Mouse (Mus musculus) common myeloid progenitor, adult 5-6 weeks (primary cell): ENCODE measurements around the gene Lck. TPM values are rescaled to one million over a fixed set of nuclear protein-coding genes. Genes with fewer than 3 reads are reported as not detected.

Experiments used
- ATAC-seq: replicated peaks from 2 replicates; pipeline ENCODE4 v1.8.0; 2016; ENCODE audit warnings: low read depth, mild to moderate bottlenecking, moderate TSS enrichment, inconsistent platforms; ENCODE audit not compliant: poor library complexity, severe bottlenecking
- total RNA-seq: library from RNA; stranded (forward); fragments of 200-1000, 187-1606 nt; gene quantifications from 2 replicates; pipeline ENCODE4 v1.2.3, GENCODE M21; 2017

Gene Lck
- total RNA-seq, 1 experiment from 2014 or later: 17.5 TPM

DNA sequence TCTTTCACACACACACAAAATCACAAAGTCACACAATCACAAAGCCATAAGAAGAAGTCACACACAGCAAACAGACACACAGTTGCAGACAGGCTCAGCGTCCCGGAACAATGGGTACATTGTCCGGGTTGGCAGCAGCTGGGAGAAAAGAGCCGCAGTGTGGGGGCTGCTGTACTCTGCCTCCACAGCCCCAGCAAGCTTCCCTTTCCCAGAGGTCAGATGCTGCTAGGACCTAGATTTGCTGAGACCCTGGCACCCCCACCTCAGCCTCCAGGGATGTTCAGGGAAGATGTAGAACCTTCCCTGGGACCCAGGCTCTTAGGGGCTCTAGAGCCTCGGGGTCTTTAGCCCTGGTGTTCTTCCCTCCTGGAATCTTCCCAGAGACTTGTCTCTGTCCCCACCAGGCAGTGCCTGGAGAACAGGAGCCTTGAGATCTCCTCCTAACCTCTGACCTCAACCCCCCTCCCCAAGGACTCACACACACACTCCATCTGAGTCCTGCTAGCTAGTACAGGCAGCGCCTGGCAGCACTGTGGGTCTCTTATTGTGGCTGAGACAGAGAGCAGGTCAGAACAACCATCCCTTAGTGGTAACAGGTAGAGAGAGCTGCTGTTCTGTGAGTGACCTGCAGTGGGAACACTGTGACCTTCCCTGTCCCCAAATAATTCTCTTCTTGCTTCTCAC, 61.9 kb downstream of the Lck start:
- no peak for ATAC-seq

GRCm38 (mm10) chr4:129510723-129511412, 62.6 kb downstream of the Lck start:
- no peak for ATAC-seq

GRCm38 (mm10) chr4:129509650-129510049, 63.8 kb downstream of the Lck start:
- ATAC-seq: no peak

DNA sequence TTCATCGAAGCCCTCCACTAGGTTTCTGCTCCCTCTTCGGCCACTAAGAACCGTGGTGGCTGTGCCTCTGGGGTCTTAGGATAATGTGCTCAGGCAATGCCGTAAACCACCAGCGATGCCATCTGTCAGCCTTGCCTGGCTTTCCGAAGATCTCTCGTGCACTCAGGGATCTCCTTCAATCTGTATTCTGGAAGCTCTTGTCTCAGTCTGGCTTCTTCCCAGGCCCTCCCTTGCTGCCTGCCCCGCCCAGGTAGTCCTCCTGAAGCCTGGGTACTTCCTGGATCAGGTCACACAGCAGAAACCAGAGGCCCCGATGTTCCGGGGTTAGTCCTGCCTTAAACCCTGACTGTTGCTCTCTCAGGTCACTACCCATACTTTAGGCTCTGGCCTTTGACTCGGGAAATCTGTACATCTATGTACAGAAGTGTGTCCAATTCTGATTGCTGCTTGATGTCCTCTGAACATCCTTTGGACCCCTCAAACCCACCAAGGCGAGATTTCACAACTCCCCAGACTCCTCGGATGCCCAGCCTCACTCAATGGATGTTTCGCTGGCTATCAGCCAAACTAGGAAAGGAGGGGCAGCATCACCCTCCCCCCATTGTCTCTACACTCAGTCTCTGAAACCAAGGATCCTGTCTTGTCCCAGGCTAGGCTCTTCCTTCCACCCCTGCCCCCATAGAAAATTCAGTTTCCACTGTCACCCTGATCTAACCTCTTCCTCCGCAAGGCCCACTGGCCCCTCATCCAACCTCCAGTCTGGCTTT, 64.4 kb downstream of the Lck start:
- no peak for ATAC-seq

- no peak for ATAC-seq
These were observed 65.3 kb downstream of the Lck start for GRCm38 (mm10) chr4:129508237-129508515.

DNA sequence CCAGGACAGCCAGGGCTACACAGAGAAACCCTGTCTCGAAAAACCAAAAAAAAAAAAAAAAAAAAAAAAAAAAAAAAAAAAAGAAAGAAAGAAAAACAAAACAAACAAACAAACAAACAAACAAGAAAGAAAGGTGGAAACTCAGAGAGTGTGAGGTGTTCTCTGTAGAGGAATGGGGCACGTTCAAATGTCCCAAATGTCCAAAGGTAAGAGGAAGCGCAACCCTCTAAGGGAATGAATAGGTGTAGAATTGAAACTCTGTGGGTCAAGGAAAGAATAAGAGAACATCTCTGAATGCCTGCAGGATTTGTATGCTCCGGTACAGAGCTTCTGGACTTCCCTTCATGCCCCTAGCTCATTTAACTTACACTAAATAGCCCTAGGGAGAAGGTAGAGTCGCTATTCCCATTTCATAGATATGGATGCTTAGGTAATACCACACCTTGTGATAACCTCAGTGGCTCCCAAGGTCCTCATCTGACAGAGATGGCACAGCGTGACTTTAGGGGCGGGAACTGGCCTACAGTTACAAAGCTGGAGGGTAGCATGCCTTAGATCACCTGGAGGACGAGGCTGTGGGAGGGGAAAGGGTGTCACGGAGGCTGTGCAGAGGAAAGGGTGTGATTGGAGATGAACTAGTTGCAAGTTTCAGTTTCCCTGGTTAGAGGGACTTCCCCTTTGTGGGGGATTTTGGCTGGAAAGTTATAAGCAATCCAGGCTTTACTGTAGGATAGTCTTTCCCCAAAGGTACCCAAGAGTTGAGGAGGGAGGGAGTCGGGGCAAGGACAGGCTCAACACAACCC, 65.8 kb downstream of the Lck start:
- peak; percentile 66 for ATAC-seq

- no peak for ATAC-seq
These were observed 67.9 kb downstream of the Lck start for GRCm38 (mm10) chr4:129505511-129505910.

- no peak for ATAC-seq
These were observed 70.5 kb downstream of the Lck start for GRCm38 (mm10) chr4:129502901-129503444.

GRCm38 (mm10) chr4:129502327-129502888, 71.0 kb downstream of the Lck start:
- no peak for ATAC-seq

GRCm38 (mm10) chr4:129500607-129501566, 72.6 kb downstream of the Lck start:
- peak; percentile 72 for ATAC-seq

GRCm38 (mm10) chr4:129500017-129500416, 73.4 kb downstream of the Lck start:
- ATAC-seq: no peak

DNA sequence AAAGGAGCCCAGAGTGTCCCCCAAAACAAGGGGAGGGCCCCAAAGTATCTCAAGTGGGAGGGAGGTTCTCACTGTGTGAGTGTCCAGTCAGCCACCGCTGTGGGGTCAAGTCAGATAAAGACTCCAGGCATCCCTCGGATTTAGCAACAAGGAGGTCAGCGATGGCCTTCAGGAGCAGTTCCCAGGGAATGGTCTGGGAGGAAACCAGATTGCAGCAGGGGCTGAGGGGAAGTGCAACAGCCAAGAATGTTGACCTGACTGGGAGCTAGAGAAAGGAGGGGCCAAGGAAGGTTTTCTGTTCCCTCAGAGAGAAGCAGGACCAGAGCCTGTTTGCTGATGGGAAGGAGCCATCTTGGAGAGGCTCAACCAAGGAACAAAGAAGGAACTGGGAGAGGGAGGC, 74.5 kb downstream of the Lck start:
- no peak for ATAC-seq

Other genes starting within 250 kb of the Lck start
- gene Rbbp4, start 238.3 kb downstream of the Lck start, total RNA-seq: 120 and 139 TPM in 2 replicates
- 59.1 and 73.1 TPM in 2 replicates for gene Zbtb8os, start 237.9 kb downstream of the Lck start, total RNA-seq
- gene Zbtb8a, start 195.5 kb downstream of the Lck start, total RNA-seq: 9.6 and 10.6 TPM in 2 replicates
- not detected in 2 replicates for gene Zbtb8b, start 132.8 kb downstream of the Lck start, total RNA-seq
- gene Bsdc1, start 112.1 kb downstream of the Lck start, total RNA-seq: 23.9 and 26.4 TPM in 2 replicates
- not detected in 2 replicates for gene Tssk3, start 82.6 kb downstream of the Lck start, total RNA-seq
- gene Fam229a, start 82.5 kb downstream of the Lck start, total RNA-seq: not detected in 2 replicates
- 80.7 and 93.1 TPM in 2 replicates for gene Marcksl1, start 60.1 kb downstream of the Lck start, total RNA-seq
- gene Hdac1, start 30.9 kb downstream of the Lck start, total RNA-seq: 75.8 and 103 TPM in 2 replicates
- not detected in 2 replicates for gene Fam167b, start 4.9 kb upstream of the Lck start, total RNA-seq
- 256 and 262 TPM in 2 replicates for gene Eif3i, start 27.0 kb upstream of the Lck start, total RNA-seq
- gene Tmem234, start 27.0 kb upstream of the Lck start, total RNA-seq: 82.7 and 92.3 TPM in 2 replicates
- not detected in 2 replicates for gene Dcdc2b, start 40.6 kb upstream of the Lck start, total RNA-seq
- gene Iqcc, start 45.5 kb upstream of the Lck start, total RNA-seq: 11.1 and 17.1 TPM in 2 replicates
- gene Ccdc28b, start 50.3 kb upstream of the Lck start, total RNA-seq: 48.6 and 59.3 TPM in 2 replicates
- 112 and 134 TPM in 2 replicates for gene Txlna, start 67.4 kb upstream of the Lck start, total RNA-seq
- 21.9 and 26.2 TPM in 2 replicates for gene Kpna6, start 99.1 kb upstream of the Lck start, total RNA-seq
- gene Tmem39b, start 123.2 kb upstream of the Lck start, total RNA-seq: 7.9 and 9.6 TPM in 2 replicates
- 102 and 120 TPM in 2 replicates for gene Khdrbs1, start 168.7 kb upstream of the Lck start, total RNA-seq
- gene Ptp4a2, start 237.6 kb upstream of the Lck start, total RNA-seq: 364 and 441 TPM in 2 replicates